In the genomic region with DNA sequence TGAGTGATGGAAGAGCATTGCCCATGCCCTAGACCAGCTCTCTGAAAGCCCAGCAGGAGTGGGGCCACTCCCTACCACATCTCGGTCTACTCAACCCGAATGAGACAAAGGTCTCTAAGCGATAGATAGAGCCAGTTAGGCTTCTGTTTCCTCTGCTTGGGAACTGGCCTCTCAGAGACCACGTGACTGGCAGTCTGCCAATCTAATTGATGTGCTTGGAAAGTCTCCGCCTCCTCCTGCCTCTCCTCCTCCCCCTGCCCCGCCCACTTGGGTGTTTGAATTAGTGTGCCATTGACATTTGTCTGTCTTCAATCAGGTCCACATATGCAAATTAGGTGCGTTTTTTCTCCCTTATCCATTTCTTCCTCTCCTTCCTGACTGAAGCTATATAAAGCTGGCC, we compare ENCODE assay signal across 15 mouse cellular contexts. TPM values are rescaled to one million over a fixed set of nuclear protein-coding genes. Genes with fewer than 3 reads are reported as not detected.
DNase-seq lines count a peak whose midpoint lies in the region; ATAC-seq and TF ChIP-seq lines count a peak whose summit lies in the region.
"Had no signal": no experiment of that assay in that cellular context is flagged by ENCODE, and none has a peak within 500 bp of the region (broad histone marks: within the 10 kb centered on the region; RNA-seq: fewer than 3 reads in every experiment).

No protein-coding gene starts in this region.

- no peak overlapping the region for H3K27ac ChIP-seq in hindbrain, postnatal 0 days
- H3K27ac ChIP-seq in hindbrain, embryonic 14.5 days, result no peak overlapping the region
- H3K27ac ChIP-seq: forebrain, embryonic 15.5 days; liver, embryonic 15.5 days had no signal

- TF ChIP-seq CTCF in hindbrain, postnatal 0 days (IDR thresholded peaks at IDR 0.05; ENCODE audit: low read depth), result no peak

- H3K4me1 ChIP-seq in hindbrain, postnatal 0 days (ENCODE audit: insufficient read depth, low read length), result no peaks in the 10 kb centered on the region
- H3K4me1 ChIP-seq in hindbrain, embryonic 14.5 days (replicated peaks; ENCODE audit: control insufficient read depth, insufficient read depth, low read length), result no peaks in the 10 kb centered on the region
- H3K4me1 ChIP-seq: forebrain, embryonic 15.5 days; liver, embryonic 15.5 days had no signal

- no peak for ATAC-seq in hindbrain, postnatal 0 days
- ATAC-seq in hindbrain, embryonic 14.5 days (ENCODE audit: low FRiP score), result no peak
- ATAC-seq: forebrain, embryonic 15.5 days; intestine, postnatal 0 days had no signal

- H3K9me3 ChIP-seq in hindbrain, postnatal 0 days (ENCODE audit: low read length), result no peaks in the 10 kb centered on the region
- H3K9me3 ChIP-seq in hindbrain, embryonic 14.5 days (ENCODE audit: control insufficient read depth, low read length), result no peaks in the 10 kb centered on the region
- H3K9me3 ChIP-seq: forebrain, embryonic 15.5 days had no signal

- WGBS in hindbrain, postnatal 0 days, result 68% methylated on average over 7 of the region's 7 CpGs
- WGBS in hindbrain, embryonic 14.5 days, result 66% methylated on average over 7 of the region's 7 CpGs

- peak; percentile 21 for DNase-seq in hindbrain, postnatal 0 days (ENCODE audit: low spot score)
- no peak for DNase-seq in hindbrain, embryonic 14.5 days (ENCODE audit: low spot score)
- peak; percentile 38 for DNase-seq in lung, postnatal 10 days
- no peak for DNase-seq in lung, postnatal 14 days
- DNase-seq in MN1 (ENCODE audit: low spot score), result peak; percentile 40
- peak; percentile 63 for DNase-seq in retina, postnatal 1 day
- no peak for DNase-seq in gastrocnemius, postnatal 25 days
- DNase-seq: cerebellum, adult 11-12 months; gastrocnemius, postnatal 36 days; layer of hippocampus, adult 9-11 months; thymus, postnatal 14 days had no signal

- H3K9ac ChIP-seq in hindbrain, postnatal 0 days (replicated peaks; ENCODE audit: low read length), result no peak overlapping the region
- H3K9ac ChIP-seq in hindbrain, embryonic 14.5 days, result no peak overlapping the region
- H3K9ac ChIP-seq: forebrain, embryonic 15.5 days; liver, embryonic 15.5 days had no signal

- H3K27me3 ChIP-seq in hindbrain, postnatal 0 days (ENCODE audit: insufficient read depth, low read length), result no peaks in the 10 kb centered on the region
- no peaks in the 10 kb centered on the region for H3K27me3 ChIP-seq in hindbrain, embryonic 14.5 days (ENCODE audit: control insufficient read depth, insufficient read depth, low read length)
- H3K27me3 ChIP-seq: CH12.LX; forebrain, embryonic 15.5 days; liver, embryonic 15.5 days had no signal

- no peaks in the 10 kb centered on the region for H3K36me3 ChIP-seq in hindbrain, postnatal 0 days (ENCODE audit: insufficient read depth, low read length)
- H3K36me3 ChIP-seq in hindbrain, embryonic 14.5 days (replicated peaks; ENCODE audit: control insufficient read depth, insufficient read depth), result no peaks in the 10 kb centered on the region
- H3K36me3 ChIP-seq: forebrain, embryonic 15.5 days; liver, embryonic 15.5 days had no signal

- no peak overlapping the region for H3K4me3 ChIP-seq in hindbrain, postnatal 0 days (ENCODE audit: low read length)
- H3K4me3 ChIP-seq in hindbrain, embryonic 14.5 days (replicated peaks; ENCODE audit: low read length), result no peak overlapping the region
- H3K4me3 ChIP-seq: forebrain, embryonic 15.5 days; liver, embryonic 15.5 days had no signal

- H3K4me2 ChIP-seq in hindbrain, postnatal 0 days (ENCODE audit: low read depth, low read length), result no peak overlapping the region
- H3K4me2 ChIP-seq in hindbrain, embryonic 14.5 days (replicated peaks), result no peak overlapping the region
- H3K4me2 ChIP-seq: forebrain, embryonic 15.5 days; liver, embryonic 15.5 days had no signal

RNA-seq across cellular contexts. Expression of a gene that starts 24.9 kb away (rescaled TPM):
- 117 and 134 TPM in 2 replicates for total RNA-seq in hindbrain, postnatal 0 days (2014; rRNA removed)
- polyA plus RNA-seq in hindbrain, postnatal 0 days (2015; fragmentation: Nextera tagmentation; extraction: Ambion mirVana), result 29.6 and 32.7 TPM in 2 replicates
- polyA plus RNA-seq in hindbrain, embryonic 14.5 days (2014; fragmentation: Nextera tagmentation; extraction: Ambion mirVana), result 79.5 and 80.0 TPM in 2 replicates
- total RNA-seq in gastrocnemius, postnatal 25 days (2021), result 10 to 100 TPM; 17.3 TPM

Comparison
In these comparisons a context has a peak if more than half of its experiments do, and no peak if none do; other contexts are left out.
1. DNase-seq: peak in hindbrain, postnatal 0 days (single experiment), lung, postnatal 10 days (single experiment), MN1 (single experiment) and retina, postnatal 1 day (single experiment); none in hindbrain, embryonic 14.5 days (single experiment), lung, postnatal 14 days (single experiment) and gastrocnemius, postnatal 25 days (single experiment).